Mouse (Mus musculus): ENCODE data around the gene Slc37a1.

DNA sequence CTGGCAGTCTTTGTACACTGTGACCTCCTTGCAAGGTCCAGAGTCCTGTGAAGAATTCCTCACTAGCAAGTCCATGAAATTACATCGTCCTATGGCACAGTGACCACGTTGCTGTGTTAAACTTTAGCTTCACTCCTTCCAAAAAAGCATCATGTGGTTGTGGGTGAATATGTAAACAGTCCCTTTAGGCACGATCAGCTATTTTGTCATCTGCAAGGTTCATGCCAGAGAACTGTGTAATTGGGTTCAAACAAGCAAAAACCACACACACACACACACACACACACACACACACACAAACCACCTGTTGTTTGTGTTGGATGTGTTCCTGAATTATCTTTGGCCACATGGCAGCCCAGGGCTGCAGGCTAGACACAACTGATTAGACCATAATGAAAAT lies 45.3 kb downstream of the Slc37a1 start:
- TF ChIP-seq CTCF (conservative IDR thresholded peaks at IDR 0.05; ENCODE audit: low read length) (no peak), POU5F1 (IDR thresholded peaks at IDR 0.05; ENCODE audit: borderline replicate concordance, low read length) (no peak)
